Mouse (Mus musculus): ENCODE results near the gene Gstp1. TPM values are rescaled to one million over a fixed set of nuclear protein-coding genes. Genes with fewer than 3 reads are reported as not detected.

The Gstp1 gene
- total and polyA plus RNA-seq, 3 experiments = 46.2 to 86.5 (median 64.2) TPM

DNA sequence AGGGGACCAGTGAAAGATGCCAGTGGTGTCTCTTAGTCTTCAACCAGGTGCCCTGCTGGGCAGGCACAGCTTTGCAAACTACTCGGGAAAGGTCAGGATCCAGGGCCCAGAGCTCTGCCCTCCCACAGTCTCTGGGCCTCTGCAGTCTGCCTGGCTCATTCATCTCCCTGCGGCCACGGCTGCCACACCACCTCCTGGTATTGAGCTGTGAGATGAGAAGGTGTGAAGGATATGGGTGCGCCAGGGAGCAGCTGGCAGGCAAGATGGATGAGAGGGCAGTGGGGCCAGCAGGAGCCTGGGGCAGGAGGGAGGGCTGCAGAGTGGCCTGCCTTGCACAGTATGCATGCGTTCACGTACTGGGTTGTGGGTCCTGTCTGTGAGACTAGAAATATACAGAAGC, 47.0 kb downstream of the Gstp1 start:
- peaks cover 43% of the 10 kb centered on the region for H3K27me3 ChIP-seq (ENCODE audit: insufficient read depth, low read length)
- no peak for DNase-seq (ENCODE audit: low spot score)
- H3K9me3 ChIP-seq (replicated peaks) = no peaks in the 10 kb centered on the region
- no peak for ATAC-seq (ENCODE audit: extremely low read depth, insufficient number of reproducible peaks, low FRiP score, poor library complexity, severe bottlenecking)
- no peaks in the 10 kb centered on the region for H3K36me3 ChIP-seq (replicated peaks)
- no peak overlapping the region for H3K4me3 ChIP-seq (ENCODE audit: low read depth, low read length)
- no peak for TF ChIP-seq GATA2 (IDR thresholded peaks at IDR 0.05; ENCODE audit: borderline replicate concordance, low read depth, low read length)
- no peak for TF ChIP-seq POLR2AphosphoS5 (IDR thresholded peaks at IDR 0.05; ENCODE audit: insufficient replicate concordance, low read depth, low read length)
- TF ChIP-seq TAL1 (conservative IDR thresholded peaks at IDR 0.05; ENCODE audit: low read depth, low read length) = no peak
- no peak for TF ChIP-seq CTCF (IDR thresholded peaks at IDR 0.05; ENCODE audit: low read depth, low read length)
- no peak for TF ChIP-seq GATA1 (IDR thresholded peaks at IDR 0.05; ENCODE audit: borderline replicate concordance, low read length)
- peaks cover 10% of the 10 kb centered on the region for H3K4me1 ChIP-seq (ENCODE audit: insufficient read depth, low read depth, low read length)

- Histone ChIP-seq H3K4me3 (ENCODE audit: low read depth, low read length) (no peak overlapping the region), H3K9me3 (replicated peaks) (no peaks in the 10 kb centered on the region), H3K27me3 (ENCODE audit: insufficient read depth, low read length) (peaks cover 40% of the 10 kb centered on the region), H3K36me3 (replicated peaks) (no peaks in the 10 kb centered on the region), H3K4me1 (ENCODE audit: insufficient read depth, low read depth, low read length) (peaks cover 10% of the 10 kb centered on the region)
- TF ChIP-seq GATA2 (IDR thresholded peaks at IDR 0.05; ENCODE audit: borderline replicate concordance, low read depth, low read length) = no peak
- TF ChIP-seq GATA1 (IDR thresholded peaks at IDR 0.05; ENCODE audit: borderline replicate concordance, low read length) = no peak
- no peak for TF ChIP-seq CTCF (IDR thresholded peaks at IDR 0.05; ENCODE audit: low read depth, low read length)
- TF ChIP-seq POLR2AphosphoS5 (IDR thresholded peaks at IDR 0.05; ENCODE audit: insufficient replicate concordance, low read depth, low read length) = no peak
- no peak for TF ChIP-seq TAL1 (conservative IDR thresholded peaks at IDR 0.05; ENCODE audit: low read depth, low read length)
- no peak for DNase-seq (ENCODE audit: low spot score)
- no peak for ATAC-seq (ENCODE audit: extremely low read depth, insufficient number of reproducible peaks, low FRiP score, poor library complexity, severe bottlenecking)
These were observed 49.0 kb downstream of the Gstp1 start for GRCm38 (mm10) chr19:3988750-3989149.

DNA sequence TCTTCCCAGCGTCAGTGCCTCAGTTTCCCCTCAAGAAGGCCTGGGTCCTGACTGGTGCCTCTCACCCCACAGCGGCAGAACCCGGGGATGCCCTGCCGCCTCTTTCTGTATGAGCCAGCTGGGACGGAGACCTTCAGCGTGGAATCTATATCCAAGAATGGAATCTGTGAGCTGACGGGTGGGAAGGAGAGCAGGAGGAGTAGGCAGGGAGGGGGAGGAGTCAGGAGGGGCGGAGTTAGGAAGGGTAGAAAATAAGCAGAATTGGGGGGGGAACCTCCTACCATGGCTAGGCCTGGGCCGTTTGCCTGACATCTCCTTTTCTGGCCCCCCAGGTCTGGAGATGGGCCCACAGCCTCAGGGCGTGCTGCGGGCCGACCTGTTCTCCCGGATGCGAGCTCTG, 49.7 kb downstream of the Gstp1 start:
- DNase-seq (ENCODE audit: low spot score) (no peak), ATAC-seq (ENCODE audit: extremely low read depth, insufficient number of reproducible peaks, low FRiP score, poor library complexity, severe bottlenecking) (no peak)
- peaks cover 10% of the 10 kb centered on the region for H3K4me1 ChIP-seq (ENCODE audit: insufficient read depth, low read depth, low read length)
- H3K36me3 ChIP-seq (replicated peaks) = no peaks in the 10 kb centered on the region
- no peaks in the 10 kb centered on the region for H3K9me3 ChIP-seq (replicated peaks)
- TF ChIP-seq POLR2AphosphoS5 (IDR thresholded peaks at IDR 0.05; ENCODE audit: insufficient replicate concordance, low read depth, low read length) (no peak), GATA2 (IDR thresholded peaks at IDR 0.05; ENCODE audit: borderline replicate concordance, low read depth, low read length) (no peak), GATA1 (IDR thresholded peaks at IDR 0.05; ENCODE audit: borderline replicate concordance, low read length) (no peak), CTCF (IDR thresholded peaks at IDR 0.05; ENCODE audit: low read depth, low read length) (no peak), TAL1 (conservative IDR thresholded peaks at IDR 0.05; ENCODE audit: low read depth, low read length) (no peak)
- H3K4me3 ChIP-seq (ENCODE audit: low read depth, low read length) = no peak overlapping the region
- H3K27me3 ChIP-seq (ENCODE audit: insufficient read depth, low read length) = peaks cover 42% of the 10 kb centered on the region

- TF ChIP-seq CTCF (IDR thresholded peaks at IDR 0.05; ENCODE audit: low read depth, low read length) = no peak
- TF ChIP-seq GATA2 (IDR thresholded peaks at IDR 0.05; ENCODE audit: borderline replicate concordance, low read depth, low read length) = no peak
- TF ChIP-seq TAL1 (conservative IDR thresholded peaks at IDR 0.05; ENCODE audit: low read depth, low read length) = no peak
- no peak for TF ChIP-seq GATA1 (IDR thresholded peaks at IDR 0.05; ENCODE audit: borderline replicate concordance, low read length)
- TF ChIP-seq POLR2AphosphoS5 (IDR thresholded peaks at IDR 0.05; ENCODE audit: insufficient replicate concordance, low read depth, low read length) = no peak
- Histone ChIP-seq H3K27me3 (ENCODE audit: insufficient read depth, low read length) (peaks cover 35% of the 10 kb centered on the region), H3K4me3 (ENCODE audit: low read depth, low read length) (no peak within 1 kb of the TSS), H3K9me3 (replicated peaks) (no peaks in the 10 kb centered on the region), H3K36me3 (replicated peaks) (no peaks in the 10 kb centered on the region), H3K4me1 (ENCODE audit: insufficient read depth, low read depth, low read length) (peaks cover 10% of the 10 kb centered on the region)
- ATAC-seq (ENCODE audit: extremely low read depth, insufficient number of reproducible peaks, low FRiP score, poor library complexity, severe bottlenecking) = 0 out of 2 replicates have a peak, but pooled peaks have one; percentile 8
- DNase-seq (ENCODE audit: low spot score) = peak; percentile 68
These were observed 51.5 kb downstream of the Gstp1 start, which contains the start of gene Acy3 for GRCm38 (mm10) chr19:3986334-3986733. Acy3 (plus strand) TSS chr19:3986570.

Other genes with a start within 250 kb of the Gstp1 start
Only the 20 nearest of the 33 such genes appear.
- gene Aldh3b1, start 108.2 kb downstream of the Gstp1 start, total RNA-seq (2014; fragmentation: Nextera tagmentation) = not detected in 2 replicates
- 0.12 TPM in 1 of 2 replicates, not detected in the other for gene Aldh3b1, start 108.2 kb downstream of the Gstp1 start, total RNA-seq (2017)
- not detected in 2 replicates for gene Aldh3b1, start 108.2 kb downstream of the Gstp1 start, polyA plus RNA-seq (2012)
- gene Unc93b1, start 102.8 kb downstream of the Gstp1 start, total RNA-seq (2014; fragmentation: Nextera tagmentation) = 0.53 TPM in 1 of 2 replicates, not detected in the other
- gene Unc93b1, start 102.8 kb downstream of the Gstp1 start, total RNA-seq (2017) = 0.22 TPM in 1 of 2 replicates, not detected in the other
- gene Unc93b1, start 102.8 kb downstream of the Gstp1 start, polyA plus RNA-seq (2012) = 0.16 and 0.24 TPM in 2 replicates
- gene Aldh3b3, start 79.3 kb downstream of the Gstp1 start, total RNA-seq (2014; fragmentation: Nextera tagmentation) = not detected in 2 replicates
- gene Aldh3b3, start 79.3 kb downstream of the Gstp1 start, total RNA-seq (2017) = 0.06 and 0.11 TPM in 2 replicates
- not detected in 2 replicates for gene Aldh3b3, start 79.3 kb downstream of the Gstp1 start, polyA plus RNA-seq (2012)
- gene Aldh3b2, start 65.7 kb downstream of the Gstp1 start, total RNA-seq (2014; fragmentation: Nextera tagmentation) = not detected in 2 replicates
- 0.06 and 0.11 TPM in 2 replicates for gene Aldh3b2, start 65.7 kb downstream of the Gstp1 start, total RNA-seq (2017)
- gene Aldh3b2, start 65.7 kb downstream of the Gstp1 start, polyA plus RNA-seq (2012) = not detected in 2 replicates
- gene Acy3, start 51.4 kb downstream of the Gstp1 start, total RNA-seq (2014; fragmentation: Nextera tagmentation) = 7.4 and 10.2 TPM in 2 replicates
- gene Acy3, start 51.4 kb downstream of the Gstp1 start, total RNA-seq (2017) = 0.55 and 0.70 TPM in 2 replicates
- gene Acy3, start 51.4 kb downstream of the Gstp1 start, polyA plus RNA-seq (2012) = 3.8 TPM in 2 replicates
- not detected in 2 replicates for gene Tbx10, start 45.2 kb downstream of the Gstp1 start, total RNA-seq (2014; fragmentation: Nextera tagmentation)
- 0.06 TPM in 1 of 2 replicates, not detected in the other for gene Tbx10, start 45.2 kb downstream of the Gstp1 start, total RNA-seq (2017)
- gene Tbx10, start 45.2 kb downstream of the Gstp1 start, polyA plus RNA-seq (2012) = not detected in 2 replicates
- 11.0 and 13.1 TPM in 2 replicates for gene Nudt8, start 37.4 kb downstream of the Gstp1 start, total RNA-seq (2014; fragmentation: Nextera tagmentation)
- 11.7 and 19.5 TPM in 2 replicates for gene Nudt8, start 37.4 kb downstream of the Gstp1 start, total RNA-seq (2017)
- gene Nudt8, start 37.4 kb downstream of the Gstp1 start, polyA plus RNA-seq (2012) = 22.4 and 24.1 TPM in 2 replicates
- gene Gm49405, start 37.4 kb downstream of the Gstp1 start, total RNA-seq (2014; fragmentation: Nextera tagmentation) = 1.9 and 3.2 TPM in 2 replicates
- 1.2 and 1.7 TPM in 2 replicates for gene Gm49405, start 37.4 kb downstream of the Gstp1 start, total RNA-seq (2017)
- 3.7 and 4.7 TPM in 2 replicates for gene Gm49405, start 37.4 kb downstream of the Gstp1 start, polyA plus RNA-seq (2012)
- gene Doc2g, start 34.7 kb downstream of the Gstp1 start, total RNA-seq (2014; fragmentation: Nextera tagmentation) = 4.7 and 5.4 TPM in 2 replicates
- 1.9 and 3.3 TPM in 2 replicates for gene Doc2g, start 34.7 kb downstream of the Gstp1 start, total RNA-seq (2017)
- gene Doc2g, start 34.7 kb downstream of the Gstp1 start, polyA plus RNA-seq (2012) = 10.0 and 10.1 TPM in 2 replicates
- gene Ndufv1, start 25.2 kb downstream of the Gstp1 start, total RNA-seq (2014; fragmentation: Nextera tagmentation) = 84.1 and 109 TPM in 2 replicates
- gene Ndufv1, start 25.2 kb downstream of the Gstp1 start, total RNA-seq (2017) = 181 and 191 TPM in 2 replicates
- 338 and 348 TPM in 2 replicates for gene Ndufv1, start 25.2 kb downstream of the Gstp1 start, polyA plus RNA-seq (2012)
- 29.9 TPM in 1 of 2 replicates, not detected in the other for gene Gstp2, start 8.0 kb upstream of the Gstp1 start, total RNA-seq (2014; fragmentation: Nextera tagmentation)
- not detected in 2 replicates for gene Gstp2, start 8.0 kb upstream of the Gstp1 start, total RNA-seq (2017)
- gene Gstp2, start 8.0 kb upstream of the Gstp1 start, polyA plus RNA-seq (2012) = 0.28 TPM in 1 of 2 replicates, not detected in the other
- gene Gstp3, start 21.6 kb upstream of the Gstp1 start, total RNA-seq (2014; fragmentation: Nextera tagmentation) = 38.1 and 40.8 TPM in 2 replicates
- gene Gstp3, start 21.6 kb upstream of the Gstp1 start, total RNA-seq (2017) = 21.0 and 24.6 TPM in 2 replicates
- gene Gstp3, start 21.6 kb upstream of the Gstp1 start, polyA plus RNA-seq (2012) = 5.6 and 9.3 TPM in 2 replicates
- not detected in 2 replicates for gene Cabp2, start 43.6 kb upstream of the Gstp1 start, total RNA-seq (2014; fragmentation: Nextera tagmentation)
- gene Cabp2, start 43.6 kb upstream of the Gstp1 start, total RNA-seq (2017) = not detected in 2 replicates
- not detected in 2 replicates for gene Cabp2, start 43.6 kb upstream of the Gstp1 start, polyA plus RNA-seq (2012)
- 36.6 and 40.9 TPM in 2 replicates for gene Cdk2ap2, start 59.2 kb upstream of the Gstp1 start, total RNA-seq (2014; fragmentation: Nextera tagmentation)
- 25.4 and 30.7 TPM in 2 replicates for gene Cdk2ap2, start 59.2 kb upstream of the Gstp1 start, total RNA-seq (2017)
- gene Cdk2ap2, start 59.2 kb upstream of the Gstp1 start, polyA plus RNA-seq (2012) = 59.9 and 60.2 TPM in 2 replicates
- gene Pitpnm1, start 62.0 kb upstream of the Gstp1 start, total RNA-seq (2014; fragmentation: Nextera tagmentation) = 22.2 and 29.9 TPM in 2 replicates
- gene Pitpnm1, start 62.0 kb upstream of the Gstp1 start, total RNA-seq (2017) = 12.9 and 17.8 TPM in 2 replicates
- gene Pitpnm1, start 62.0 kb upstream of the Gstp1 start, polyA plus RNA-seq (2012) = 48.7 and 61.2 TPM in 2 replicates
- gene Aip, start 87.9 kb upstream of the Gstp1 start, total RNA-seq (2014; fragmentation: Nextera tagmentation) = 36.8 and 39.9 TPM in 2 replicates
- gene Aip, start 87.9 kb upstream of the Gstp1 start, total RNA-seq (2017) = 22.3 and 23.9 TPM in 2 replicates
- gene Aip, start 87.9 kb upstream of the Gstp1 start, polyA plus RNA-seq (2012) = 86.6 and 92.9 TPM in 2 replicates
- gene Gpr152, start 101.8 kb upstream of the Gstp1 start, total RNA-seq (2014; fragmentation: Nextera tagmentation) = not detected in 2 replicates
- gene Gpr152, start 101.8 kb upstream of the Gstp1 start, total RNA-seq (2017) = 0.11 TPM in 1 of 2 replicates, not detected in the other
- gene Gpr152, start 101.8 kb upstream of the Gstp1 start, polyA plus RNA-seq (2012) = not detected in 2 replicates
- gene Cabp4, start 106.0 kb upstream of the Gstp1 start, total RNA-seq (2014; fragmentation: Nextera tagmentation) = 0.75 TPM in 1 of 2 replicates, not detected in the other
- 0.11 TPM in 1 of 2 replicates, not detected in the other for gene Cabp4, start 106.0 kb upstream of the Gstp1 start, total RNA-seq (2017)
- gene Cabp4, start 106.0 kb upstream of the Gstp1 start, polyA plus RNA-seq (2012) = 0.03 TPM in 1 of 2 replicates, not detected in the other
- 325 and 345 TPM in 2 replicates for gene Coro1b, start 110.6 kb upstream of the Gstp1 start, total RNA-seq (2014; fragmentation: Nextera tagmentation)
- 157 and 189 TPM in 2 replicates for gene Coro1b, start 110.6 kb upstream of the Gstp1 start, total RNA-seq (2017)
- gene Coro1b, start 110.6 kb upstream of the Gstp1 start, polyA plus RNA-seq (2012) = 134 and 177 TPM in 2 replicates
- 88.5 and 107 TPM in 2 replicates for gene Ptprcap, start 115.6 kb upstream of the Gstp1 start, total RNA-seq (2014; fragmentation: Nextera tagmentation)
- 34.6 and 52.7 TPM in 2 replicates for gene Ptprcap, start 115.6 kb upstream of the Gstp1 start, total RNA-seq (2017)
- gene Ptprcap, start 115.6 kb upstream of the Gstp1 start, polyA plus RNA-seq (2012) = 261 and 272 TPM in 2 replicates